Mouse (Mus musculus): ENCODE results near the gene Casp8. TPM values are rescaled to one million over a fixed set of nuclear protein-coding genes. Genes with fewer than 3 reads are reported as not detected.
"Not testable (repeated sequence)": the region's sequence is repeated elsewhere in the genome, so short reads cannot be mapped to it uniquely, and the experiment has no call there.

Gene Casp8
- polyA plus RNA-seq, 1 experiment from 2014 or later = 4.7 TPM

GRCm38 (mm10) chr1:58794705-58795104, 469 bp upstream of the Casp8 start:
- 57% methylated on average over 2 of the region's 2 CpGs for WGBS
- DNase-seq (ENCODE audit: low spot score) (no peak), ATAC-seq (no peak)
- Histone ChIP-seq H3K4me3 (ENCODE audit: low read depth, low read length) (no peak overlapping the region), H3K36me3 (ENCODE audit: control insufficient read depth, insufficient read depth, low read length) (no peaks in the 10 kb centered on the region), H3K9me3 (replicated peaks; ENCODE audit: control insufficient read depth, low read length) (no peaks in the 10 kb centered on the region), H3K27me3 (replicated peaks; ENCODE audit: control insufficient read depth, insufficient read depth, low read length) (no peaks in the 10 kb centered on the region), H3K4me2 (ENCODE audit: low read length) (no peak overlapping the region), H3K27ac (ENCODE audit: low read depth, low read length) (no peak overlapping the region), H3K9ac (ENCODE audit: low read length) (no peak overlapping the region), H3K4me1 (ENCODE audit: control insufficient read depth, insufficient read depth, low read length) (no peaks in the 10 kb centered on the region)

DNA sequence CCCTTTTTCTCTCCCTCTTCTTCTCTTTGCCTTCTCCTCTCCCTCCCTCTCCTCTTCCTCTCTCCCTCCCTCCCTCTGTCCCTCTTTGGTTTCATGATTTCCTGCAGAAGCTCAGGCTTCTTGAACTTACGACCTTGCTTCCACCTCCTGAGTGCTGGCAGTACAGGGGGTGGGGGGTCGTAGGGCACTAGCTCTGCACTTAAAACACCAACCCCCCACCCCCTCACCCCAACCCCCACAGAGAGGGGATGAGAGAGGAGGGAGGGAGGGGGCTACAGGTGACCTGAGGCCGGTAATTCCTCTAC, 837 bp downstream of the Casp8 start:
- Histone ChIP-seq H3K9me3 (replicated peaks; ENCODE audit: control insufficient read depth, low read length) (no peaks in the 10 kb centered on the region), H3K4me3 (ENCODE audit: low read depth, low read length) (peak overlapping the region; percentile 40), H3K9ac (ENCODE audit: low read length) (peak overlapping the region; percentile 68; the same call in 1 of the 2 replicates), H3K4me1 (ENCODE audit: control insufficient read depth, insufficient read depth, low read length) (no peaks in the 10 kb centered on the region), H3K36me3 (ENCODE audit: control insufficient read depth, insufficient read depth, low read length) (no peaks in the 10 kb centered on the region), H3K27ac (ENCODE audit: low read depth, low read length) (no peak overlapping the region), H3K27me3 (replicated peaks; ENCODE audit: control insufficient read depth, insufficient read depth, low read length) (no peaks in the 10 kb centered on the region), H3K4me2 (ENCODE audit: low read length) (peak overlapping the region; percentile 76)
- 8% methylated on average over 3 of the region's 3 CpGs for WGBS
- DNase-seq (ENCODE audit: low spot score) = no peak
- no peak for ATAC-seq

GRCm38 (mm10) chr1:58796853-58797252, 1.7 kb downstream of the Casp8 start:
- ATAC-seq = no peak
- WGBS = 70% methylated on average over 4 of the region's 4 CpGs

GRCm38 (mm10) chr1:58797370-58797769, 2.2 kb downstream of the Casp8 start:
- no peaks in the 10 kb centered on the region for H3K4me1 ChIP-seq (ENCODE audit: control insufficient read depth, insufficient read depth, low read length)
- no peak overlapping the region for H3K27ac ChIP-seq (ENCODE audit: low read depth, low read length)
- H3K9me3 ChIP-seq (replicated peaks; ENCODE audit: control insufficient read depth, low read length) = no peaks in the 10 kb centered on the region
- H3K36me3 ChIP-seq (ENCODE audit: control insufficient read depth, insufficient read depth, low read length) = no peaks in the 10 kb centered on the region
- H3K4me3 ChIP-seq (ENCODE audit: low read depth, low read length) = no peak overlapping the region
- ATAC-seq = no peak
- WGBS = 86% methylated on average over 2 of the region's 2 CpGs
- no peak overlapping the region for H3K4me2 ChIP-seq (ENCODE audit: low read length)
- H3K9ac ChIP-seq (ENCODE audit: low read length) = no peak overlapping the region
- no peak for DNase-seq (ENCODE audit: low spot score)
- H3K27me3 ChIP-seq (replicated peaks; ENCODE audit: control insufficient read depth, insufficient read depth, low read length) = no peaks in the 10 kb centered on the region

More at GRCm38 (mm10) chr1:58796853-58797252, 1.7 kb downstream of the Casp8 start:
- H3K9me3 ChIP-seq (replicated peaks; ENCODE audit: control insufficient read depth, low read length) = no peaks in the 10 kb centered on the region
- H3K27me3 ChIP-seq (replicated peaks; ENCODE audit: control insufficient read depth, insufficient read depth, low read length) = no peaks in the 10 kb centered on the region
- no peak for DNase-seq (ENCODE audit: low spot score)
- no peak overlapping the region for H3K4me3 ChIP-seq (ENCODE audit: low read depth, low read length)
- no peak overlapping the region for H3K27ac ChIP-seq (ENCODE audit: low read depth, low read length)
- H3K4me1 ChIP-seq (ENCODE audit: control insufficient read depth, insufficient read depth, low read length) = no peaks in the 10 kb centered on the region
- no peak overlapping the region for H3K4me2 ChIP-seq (ENCODE audit: low read length)
- no peaks in the 10 kb centered on the region for H3K36me3 ChIP-seq (ENCODE audit: control insufficient read depth, insufficient read depth, low read length)
- no peak overlapping the region for H3K9ac ChIP-seq (ENCODE audit: low read length)

GRCm38 (mm10) chr1:58798911-58799310, 3.7 kb downstream of the Casp8 start:
- DNase-seq (ENCODE audit: low spot score) = no peak
- 90% methylated on average over 4 of the region's 4 CpGs for WGBS
- no peak overlapping the region for H3K4me2 ChIP-seq (ENCODE audit: low read length)
- no peaks in the 10 kb centered on the region for H3K27me3 ChIP-seq (replicated peaks; ENCODE audit: control insufficient read depth, insufficient read depth, low read length)
- no peak overlapping the region for H3K4me3 ChIP-seq (ENCODE audit: low read depth, low read length)
- no peaks in the 10 kb centered on the region for H3K9me3 ChIP-seq (replicated peaks; ENCODE audit: control insufficient read depth, low read length)
- no peaks in the 10 kb centered on the region for H3K36me3 ChIP-seq (ENCODE audit: control insufficient read depth, insufficient read depth, low read length)
- no peak for ATAC-seq
- H3K9ac ChIP-seq (ENCODE audit: low read length) = no peak overlapping the region
- no peaks in the 10 kb centered on the region for H3K4me1 ChIP-seq (ENCODE audit: control insufficient read depth, insufficient read depth, low read length)
- no peak overlapping the region for H3K27ac ChIP-seq (ENCODE audit: low read depth, low read length)

- H3K9ac ChIP-seq (ENCODE audit: low read length); H3K9me3 ChIP-seq (replicated peaks; ENCODE audit: control insufficient read depth, low read length); H3K4me2 ChIP-seq (ENCODE audit: low read length); H3K4me3 ChIP-seq (ENCODE audit: low read depth, low read length); ATAC-seq; DNase-seq (ENCODE audit: low spot score); H3K27ac ChIP-seq (ENCODE audit: low read depth, low read length); H3K36me3 ChIP-seq (ENCODE audit: control insufficient read depth, insufficient read depth, low read length); H3K27me3 ChIP-seq (replicated peaks; ENCODE audit: control insufficient read depth, insufficient read depth, low read length); H3K4me1 ChIP-seq (ENCODE audit: control insufficient read depth, insufficient read depth, low read length): not testable (repeated sequence)
- WGBS = 69% methylated on average over 7 of the region's 7 CpGs
Observed at GRCm38 (mm10) chr1:58800644-58801043, 5.5 kb downstream of the Casp8 start.

DNA sequence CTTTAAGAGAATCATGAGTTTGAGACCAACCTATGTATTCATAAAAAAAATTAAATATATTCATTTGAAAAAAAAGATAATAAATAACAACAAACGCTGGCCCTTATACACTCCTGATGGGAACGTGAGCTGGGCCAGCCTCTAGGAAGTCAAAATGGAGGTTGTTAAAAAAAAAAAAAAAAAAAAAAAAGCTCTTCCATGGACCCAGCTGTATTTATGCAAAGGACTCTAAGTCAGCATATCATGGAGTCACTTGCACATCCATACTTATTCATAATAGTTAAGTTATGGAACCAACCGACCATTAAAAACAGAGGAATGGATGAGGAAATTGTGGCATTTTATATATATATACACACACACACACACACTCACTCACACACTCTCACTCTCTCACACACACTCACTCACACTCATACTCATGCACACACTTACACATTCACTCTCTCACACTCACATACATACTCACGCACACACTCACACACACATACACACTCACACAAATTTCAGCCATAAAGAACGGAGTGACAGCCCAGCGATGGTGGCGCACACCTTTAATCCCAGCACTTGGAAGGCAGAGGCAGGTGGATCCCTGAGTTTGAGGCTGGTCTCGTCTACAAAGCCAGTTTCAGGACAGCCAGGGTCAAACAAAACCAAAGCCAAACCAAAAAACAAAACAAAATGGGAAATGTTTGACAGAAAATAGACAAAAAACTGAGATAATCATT, 6.5 kb downstream of the Casp8 start:
- ATAC-seq (no peak), DNase-seq (ENCODE audit: low spot score) (no peak)
- WGBS = 93% methylated on average over 8 of the region's 8 CpGs
- Histone ChIP-seq H3K27ac (ENCODE audit: low read depth, low read length) (no peak overlapping the region), H3K36me3 (ENCODE audit: control insufficient read depth, insufficient read depth, low read length) (no peaks in the 10 kb centered on the region), H3K4me2 (ENCODE audit: low read length) (no peak overlapping the region), H3K4me3 (ENCODE audit: low read depth, low read length) (no peak overlapping the region), H3K9me3 (replicated peaks; ENCODE audit: control insufficient read depth, low read length) (no peaks in the 10 kb centered on the region), H3K27me3 (replicated peaks; ENCODE audit: control insufficient read depth, insufficient read depth, low read length) (no peaks in the 10 kb centered on the region), H3K9ac (ENCODE audit: low read length) (no peak overlapping the region), H3K4me1 (ENCODE audit: control insufficient read depth, insufficient read depth, low read length) (no peaks in the 10 kb centered on the region)

DNA sequence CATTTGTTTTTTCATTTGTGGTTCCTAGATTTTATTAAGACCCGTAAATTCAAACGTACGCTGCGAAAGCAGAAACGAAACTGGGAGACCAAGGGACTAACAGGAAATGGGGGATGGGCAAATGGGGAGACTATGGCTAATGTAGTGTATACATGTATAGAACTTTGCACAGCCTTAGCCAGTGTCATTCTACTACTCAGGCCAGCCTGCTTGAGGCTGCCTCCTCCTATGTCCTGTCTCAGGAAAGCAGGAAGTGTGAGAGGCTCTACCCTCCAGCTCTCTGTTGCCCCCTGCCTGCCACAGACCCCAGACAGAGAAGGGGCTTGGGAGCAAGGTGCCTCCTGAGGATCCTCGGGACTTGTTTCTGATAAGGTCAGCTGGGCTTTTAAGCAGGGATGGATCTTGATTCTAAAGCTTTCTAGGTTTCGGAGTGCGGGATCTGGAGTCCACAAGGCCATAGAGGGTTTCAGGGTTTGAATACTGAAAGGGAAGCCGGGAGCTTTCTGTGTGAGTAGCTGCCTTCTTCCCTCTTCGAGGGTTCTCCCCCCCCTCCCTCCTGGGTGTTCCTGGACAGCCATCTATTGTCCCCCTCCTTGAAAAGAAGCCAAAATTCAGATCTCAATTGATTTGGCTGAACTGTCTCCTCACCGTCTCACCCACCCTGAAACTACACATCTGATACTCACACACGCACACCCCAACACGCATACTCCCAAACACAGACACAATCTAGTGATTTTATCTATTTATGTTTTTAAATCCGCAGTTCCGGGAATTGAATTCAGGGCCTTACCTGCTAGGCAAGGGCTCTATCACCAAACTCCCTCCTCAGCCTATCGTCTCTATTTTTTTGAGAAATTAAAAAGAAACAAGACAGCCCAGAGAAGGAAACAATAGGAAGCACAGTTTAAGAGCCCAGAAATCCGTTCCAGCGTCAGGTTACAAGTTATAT, 7.4 kb downstream of the Casp8 start:
- H3K4me2 ChIP-seq (ENCODE audit: low read length) = no peak overlapping the region
- 78% methylated on average over 18 of the region's 18 CpGs for WGBS
- no peaks in the 10 kb centered on the region for H3K27me3 ChIP-seq (replicated peaks; ENCODE audit: control insufficient read depth, insufficient read depth, low read length)
- no peak for ATAC-seq
- no peak overlapping the region for H3K4me3 ChIP-seq (ENCODE audit: low read depth, low read length)
- H3K36me3 ChIP-seq (ENCODE audit: control insufficient read depth, insufficient read depth, low read length) = no peaks in the 10 kb centered on the region
- H3K4me1 ChIP-seq (ENCODE audit: control insufficient read depth, insufficient read depth, low read length) = no peaks in the 10 kb centered on the region
- no peaks in the 10 kb centered on the region for H3K9me3 ChIP-seq (replicated peaks; ENCODE audit: control insufficient read depth, low read length)
- H3K9ac ChIP-seq (ENCODE audit: low read length) = no peak overlapping the region
- no peak overlapping the region for H3K27ac ChIP-seq (ENCODE audit: low read depth, low read length)
- peak; percentile 4 for DNase-seq (ENCODE audit: low spot score)

- Histone ChIP-seq H3K27ac (ENCODE audit: low read depth, low read length) (no peak overlapping the region), H3K4me1 (ENCODE audit: control insufficient read depth, insufficient read depth, low read length) (no peaks in the 10 kb centered on the region), H3K9me3 (replicated peaks; ENCODE audit: control insufficient read depth, low read length) (no peaks in the 10 kb centered on the region), H3K27me3 (replicated peaks; ENCODE audit: control insufficient read depth, insufficient read depth, low read length) (no peaks in the 10 kb centered on the region), H3K4me3 (ENCODE audit: low read depth, low read length) (no peak overlapping the region), H3K36me3 (ENCODE audit: control insufficient read depth, insufficient read depth, low read length) (no peaks in the 10 kb centered on the region), H3K4me2 (ENCODE audit: low read length) (no peak overlapping the region), H3K9ac (ENCODE audit: low read length) (no peak overlapping the region)
- DNase-seq (ENCODE audit: low spot score) = no peak
- no peak for ATAC-seq
- 85% methylated on average over 6 of the region's 6 CpGs for WGBS
Observed at GRCm38 (mm10) chr1:58803531-58803930, 8.4 kb downstream of the Casp8 start.
